Mouse (Mus musculus) heart, adult 18-20 months (tissue): Measurements from ENCODE around the gene Gm10128. TPM values are rescaled to one million over a fixed set of nuclear protein-coding genes. Genes with fewer than 3 reads are reported as not detected.
"Not testable (repeated sequence)": the region's sequence is repeated elsewhere in the genome, so short reads cannot be mapped to it uniquely, and the experiment has no call there.

Experiments used
- DNase-seq, 2 experiments: peaks; one replicate each; pipeline ENCODE4 v3.0.0; 2021 to 2022; ENCODE audit warnings: mixed read lengths in 1 of 2
- long read RNA-seq, 2 experiments: library from polyadenylated mRNA; stranded (forward); transcript quantifications; one replicate each; pipeline ENCODE4 v2.0.0; 2021
- total RNA-seq, 2 experiments: library from RNA; stranded (reverse); gene quantifications; 2 replicates each; pipeline ENCODE4 v1.2.3; 2021

The Gm10128 gene
- not detected for total RNA-seq
- long read RNA-seq, experiment 1 = 0 reads
- long read RNA-seq, experiment 2 = 0 reads

DNA sequence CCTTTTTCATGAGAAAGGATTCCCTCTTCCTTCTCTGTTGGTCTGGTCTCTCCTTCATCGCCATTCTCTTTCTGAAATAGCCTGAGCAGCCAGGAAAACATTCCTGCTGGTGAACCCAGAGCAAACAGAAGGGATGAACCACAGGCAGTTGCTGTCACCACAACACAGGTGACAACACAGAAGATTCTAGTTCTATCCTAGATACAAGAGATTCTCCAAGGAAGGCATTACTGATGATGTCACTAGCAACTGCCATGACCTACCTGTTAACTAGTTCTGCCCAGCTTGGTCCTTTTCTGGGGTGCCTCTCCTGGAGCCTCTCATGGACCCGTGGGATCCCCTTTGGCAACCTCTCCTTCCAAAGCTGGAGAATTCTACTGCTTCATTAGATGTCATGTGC lies at the start of gene Gm10128:
Gm10128 (minus strand) TSS at position 101 of the 400 bp plus-strand sequence.
- not testable (repeated sequence) for DNase-seq

DNA sequence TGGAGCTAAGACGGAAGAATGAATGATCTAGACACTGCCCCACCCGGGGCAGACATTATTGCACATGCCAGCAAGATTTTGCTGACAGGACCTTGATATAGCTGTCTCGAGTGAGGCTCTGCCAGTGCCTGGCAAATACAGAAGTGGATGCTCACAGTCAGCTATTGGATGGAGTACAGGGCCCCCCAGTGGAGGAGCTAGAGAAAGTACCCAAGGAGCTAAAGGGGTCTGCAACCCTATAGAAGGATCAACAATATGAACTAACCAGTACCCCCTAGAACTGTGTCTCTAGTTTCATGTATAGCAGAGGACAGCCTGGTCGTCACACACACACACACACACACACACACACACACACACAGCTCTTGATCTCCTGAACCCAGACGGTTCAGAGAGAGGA lies 37.4 kb upstream of the Gm10128 start:
- peak in 1 of 2 experiments; percentile 7 for DNase-seq

DNA sequence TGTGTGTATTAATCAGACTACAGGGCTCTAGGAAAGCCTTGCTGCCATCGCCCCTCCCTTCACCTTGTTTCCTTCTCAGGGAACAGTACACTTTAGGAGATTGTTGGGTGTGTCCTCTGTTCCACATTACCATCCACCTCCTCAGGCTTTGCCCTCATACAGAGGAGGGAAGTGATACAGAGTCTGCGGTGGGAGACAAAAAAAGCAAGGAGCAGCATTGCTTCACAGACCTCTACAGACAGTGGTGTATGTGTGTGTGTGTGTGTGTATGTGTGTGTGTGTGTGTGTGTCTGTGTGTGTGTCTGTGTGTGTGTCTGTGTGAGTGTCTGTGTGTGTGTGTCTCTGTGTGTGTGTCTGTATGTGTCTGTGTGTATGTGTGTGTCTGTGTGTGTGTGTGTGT lies 18.7 kb upstream of the Gm10128 start:
- not testable (repeated sequence) for DNase-seq

DNA sequence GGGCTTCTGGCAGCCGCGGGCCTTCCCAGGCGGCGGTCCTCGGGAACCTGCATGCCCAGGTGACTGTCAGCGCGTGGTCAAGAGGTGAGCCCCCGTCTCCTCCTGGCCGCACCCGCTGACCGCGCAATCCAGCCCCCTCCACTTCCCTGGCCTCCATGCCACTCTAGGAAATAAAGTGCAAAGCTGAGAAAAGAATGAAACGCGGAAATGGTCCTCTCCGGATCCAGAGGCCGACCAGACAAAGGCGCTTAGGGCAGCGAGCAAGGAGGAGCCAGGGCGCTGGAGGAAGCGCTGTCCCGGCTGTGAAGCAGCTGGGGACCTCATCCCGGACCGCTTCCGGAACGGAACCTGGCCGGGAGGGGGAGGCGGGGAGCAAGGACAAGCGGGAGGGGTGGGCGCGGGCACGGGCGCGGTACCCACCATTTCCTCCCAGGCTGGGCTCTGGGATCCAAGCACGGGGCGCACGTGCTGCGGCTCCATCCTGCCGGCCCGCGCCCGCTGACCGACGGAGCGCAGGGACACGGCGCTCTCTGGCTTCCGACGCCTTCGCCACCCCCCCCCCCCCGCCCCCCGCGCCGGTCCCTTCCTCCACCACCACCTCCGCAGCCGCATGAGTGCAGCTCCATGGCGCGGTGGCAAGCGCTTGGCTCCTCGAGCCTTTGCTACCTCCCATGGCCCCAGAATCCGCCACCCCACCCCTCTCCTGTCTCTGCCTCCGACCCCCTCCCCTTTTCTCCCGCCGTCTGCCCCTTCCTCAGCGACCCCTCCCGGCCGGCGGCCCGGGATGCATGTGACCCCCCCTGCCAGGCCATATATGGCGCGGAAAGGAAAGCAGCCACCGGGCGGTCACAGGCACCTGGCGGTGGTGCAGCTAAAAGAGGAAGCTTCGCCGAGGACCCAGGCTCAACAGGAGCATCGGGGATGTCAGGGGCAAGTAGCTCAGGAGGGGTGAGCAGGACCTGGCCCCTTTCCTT lies 14.6 kb upstream of the Gm10128 start:
- peak; percentile 7 to 27 for DNase-seq

DNA sequence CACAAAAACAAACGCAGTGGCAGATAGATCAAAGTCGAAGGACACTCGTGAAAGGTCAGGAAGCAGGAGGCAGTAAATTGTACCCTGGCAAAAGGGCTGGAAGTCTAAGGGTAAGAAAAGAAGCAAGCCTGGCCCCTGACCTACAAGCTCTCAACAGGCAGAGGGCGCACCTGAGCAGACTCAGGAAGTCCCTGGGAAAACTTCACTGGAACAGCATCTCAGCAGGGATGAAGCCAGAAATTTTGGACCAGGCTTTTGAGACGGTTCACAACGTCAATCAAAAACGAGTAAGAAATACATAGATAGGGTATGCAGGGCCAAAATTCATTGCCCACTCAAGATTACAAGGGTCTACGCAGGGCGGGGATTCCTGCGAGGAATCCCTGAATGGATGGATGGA lies 13.7 kb upstream of the Gm10128 start:
- not testable (repeated sequence) for DNase-seq

DNA sequence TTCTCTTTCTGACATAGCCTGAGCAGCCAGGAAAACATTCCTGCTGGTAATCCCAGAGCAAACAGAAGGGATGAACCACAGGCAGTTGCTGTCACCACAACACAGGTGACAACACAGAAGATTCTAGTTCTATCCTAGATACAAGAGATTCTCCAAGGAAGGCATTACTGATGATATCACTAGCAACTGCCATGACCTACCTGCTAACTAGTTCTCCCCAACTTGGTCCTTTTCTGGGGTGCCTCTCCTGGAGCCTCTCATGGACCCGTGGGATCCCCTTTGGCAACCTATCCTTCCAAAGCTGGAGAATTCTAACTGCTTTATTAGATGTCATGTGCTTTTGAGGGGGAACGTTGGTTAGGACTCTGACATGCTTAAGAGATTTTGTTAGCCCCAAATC lies 48.3 kb downstream of the Gm10128 start, which contains the start of gene Gm10338:
Gm10338 (minus strand) TSS at position 101 of the 400 bp plus-strand sequence.
- not testable (repeated sequence) for DNase-seq

Other genes starting within 250 kb of the Gm10128 start
- not detected for gene Gm3755, start 193.1 kb downstream of the Gm10128 start, total RNA-seq
- not detected for gene Gm3752, start 160.2 kb downstream of the Gm10128 start, total RNA-seq
- under 1 TPM; 0.79 to 0.80 TPM for gene Gm3558, start 75.4 kb downstream of the Gm10128 start, total RNA-seq
- gene Gm10338, start 48.4 kb downstream of the Gm10128 start, total RNA-seq = not detected
- not detected for gene Gm26661, start 147.6 kb upstream of the Gm10128 start, total RNA-seq
- 10 to 100 TPM; 21.8 to 22.6 TPM for gene Flnb, start 174.0 kb upstream of the Gm10128 start, total RNA-seq